Mouse (Mus musculus): ENCODE results near the gene Lingo1.

- TF ChIP-seq CTCF (IDR thresholded peaks at IDR 0.05; ENCODE audit: extremely low read depth, insufficient read depth, insufficient read length, insufficient replicate concordance) (no peak), POLR2A (IDR thresholded peaks at IDR 0.05; ENCODE audit: low read depth, low read length) (no peak)
Observed at GRCm38 (mm10) chr9:56766629-56767357, 29.5 kb downstream of the Lingo1 start.

Data from spleen, adult 2 months (tissue).